Mouse (Mus musculus): Measurements from ENCODE around the gene Lsg1. TPM values are rescaled to one million over a fixed set of nuclear protein-coding genes. Genes with fewer than 3 reads are reported as not detected.
A peak's percentile ranks its signal among the peaks of the same experiment; 100 is the strongest.

Lsg1 gene
- polyA plus RNA-seq, 1 experiment from 2014 or later, result 52.2 TPM

DNA sequence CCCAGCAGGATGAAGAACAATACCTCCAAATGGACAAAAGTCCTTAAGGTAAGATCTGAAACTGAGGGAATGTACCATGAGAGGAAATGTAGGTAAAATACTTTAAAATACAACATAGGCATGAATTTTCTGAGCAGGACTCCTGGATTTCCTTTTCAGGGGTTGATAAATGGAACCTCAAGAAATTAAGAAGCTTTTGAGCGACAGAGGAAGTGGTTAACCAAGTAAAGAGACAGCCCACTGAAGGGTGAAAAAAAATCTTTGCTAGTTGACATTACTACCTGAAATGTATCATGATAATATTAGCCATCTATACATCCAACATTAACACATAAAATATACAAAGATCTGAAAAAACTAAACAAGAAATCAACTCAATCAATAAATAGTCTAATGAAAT is 52.3 kb downstream of the Lsg1 start:
- ATAC-seq (ENCODE audit: low read depth) (no peak), DNase-seq (ENCODE audit: low spot score) (no peak)
- no peak overlapping the region for H3K9ac ChIP-seq (ENCODE audit: low read depth, low read length)
- H3K27me3 ChIP-seq (replicated peaks; ENCODE audit: control insufficient read depth, insufficient read depth, low read length), result no peaks in the 10 kb centered on the region
- 92% methylated on average over 1 of the region's 1 CpGs for WGBS
- no peaks in the 10 kb centered on the region for H3K4me1 ChIP-seq (ENCODE audit: control insufficient read depth, insufficient read depth, low read length)
- no peak overlapping the region for H3K4me3 ChIP-seq (ENCODE audit: low read depth, low read length)
- H3K4me2 ChIP-seq (ENCODE audit: low read depth, low read length), result no peak overlapping the region
- H3K27ac ChIP-seq (replicated peaks; ENCODE audit: low read depth, low read length), result no peak overlapping the region
- peaks cover 7% of the 10 kb centered on the region; the same call in 1 of the 2 replicates for H3K36me3 ChIP-seq (ENCODE audit: control insufficient read depth, insufficient read depth, low read length)
- H3K9me3 ChIP-seq (ENCODE audit: control insufficient read depth, low read length), result no peaks in the 10 kb centered on the region

DNA sequence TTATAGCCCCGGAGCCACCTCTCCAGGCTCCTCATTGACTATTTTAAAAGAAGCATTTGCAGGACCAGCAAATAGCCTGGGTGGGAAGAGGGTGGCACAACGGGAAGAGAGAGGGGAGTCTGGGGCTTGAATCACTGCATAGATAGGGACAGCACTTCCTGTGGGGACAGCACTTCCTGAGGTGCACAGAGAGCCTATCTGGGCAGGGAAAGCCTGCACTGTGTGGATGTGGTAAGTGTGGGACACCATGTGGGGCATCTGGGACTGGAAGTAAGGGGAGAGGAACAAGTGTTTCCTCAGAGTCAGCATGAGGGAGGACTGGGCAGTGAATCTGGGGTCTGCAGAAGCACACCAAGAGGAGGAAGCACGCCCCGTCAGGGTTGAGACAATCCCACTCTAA is 53.8 kb downstream of the Lsg1 start:
- 73% methylated on average over 4 of the region's 4 CpGs for WGBS
- no peak for DNase-seq (ENCODE audit: low spot score)
- ATAC-seq (ENCODE audit: low read depth), result no peak
- Histone ChIP-seq H3K27ac (replicated peaks; ENCODE audit: low read depth, low read length) (no peak overlapping the region), H3K27me3 (replicated peaks; ENCODE audit: control insufficient read depth, insufficient read depth, low read length) (no peaks in the 10 kb centered on the region), H3K9ac (ENCODE audit: low read depth, low read length) (no peak overlapping the region), H3K4me2 (ENCODE audit: low read depth, low read length) (no peak overlapping the region), H3K4me3 (ENCODE audit: low read depth, low read length) (no peak overlapping the region), H3K9me3 (ENCODE audit: control insufficient read depth, low read length) (no peaks in the 10 kb centered on the region), H3K36me3 (ENCODE audit: control insufficient read depth, insufficient read depth, low read length) (peaks cover 15% of the 10 kb centered on the region; the same call in 1 of the 2 replicates), H3K4me1 (ENCODE audit: control insufficient read depth, insufficient read depth, low read length) (no peaks in the 10 kb centered on the region)

DNA sequence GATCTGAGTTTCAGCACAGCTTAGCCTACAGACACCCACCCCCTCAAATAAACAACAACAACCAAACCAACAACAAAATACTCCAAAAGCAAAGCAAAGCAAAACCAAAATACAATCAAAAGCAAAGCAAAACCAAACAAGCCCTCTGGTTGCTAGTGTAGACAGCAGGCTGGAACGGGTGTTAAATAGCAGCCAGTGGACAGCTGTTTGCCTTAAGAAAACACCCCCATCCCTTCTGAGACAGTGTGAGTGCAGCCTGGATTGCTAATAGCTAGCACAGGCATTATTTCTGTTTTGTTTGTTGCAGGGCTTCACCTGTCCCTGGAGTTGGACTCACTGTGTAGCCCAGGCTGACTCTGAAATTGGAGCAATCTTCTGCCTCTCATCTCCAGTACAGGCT is 54.5 kb downstream of the Lsg1 start:
- Histone ChIP-seq H3K4me2 (ENCODE audit: low read depth, low read length) (no peak overlapping the region), H3K9ac (ENCODE audit: low read depth, low read length) (no peak overlapping the region), H3K4me1 (ENCODE audit: control insufficient read depth, insufficient read depth, low read length) (no peaks in the 10 kb centered on the region), H3K27me3 (replicated peaks; ENCODE audit: control insufficient read depth, insufficient read depth, low read length) (no peaks in the 10 kb centered on the region), H3K36me3 (ENCODE audit: control insufficient read depth, insufficient read depth, low read length) (peaks cover 15% of the 10 kb centered on the region; the same call in 1 of the 2 replicates), H3K27ac (replicated peaks; ENCODE audit: low read depth, low read length) (no peak overlapping the region), H3K9me3 (ENCODE audit: control insufficient read depth, low read length) (no peaks in the 10 kb centered on the region), H3K4me3 (ENCODE audit: low read depth, low read length) (no peak overlapping the region)
- ATAC-seq (ENCODE audit: low read depth), result no peak
- DNase-seq (ENCODE audit: low spot score), result no peak
- 44% methylated on average over 1 of the region's 1 CpGs for WGBS

DNA sequence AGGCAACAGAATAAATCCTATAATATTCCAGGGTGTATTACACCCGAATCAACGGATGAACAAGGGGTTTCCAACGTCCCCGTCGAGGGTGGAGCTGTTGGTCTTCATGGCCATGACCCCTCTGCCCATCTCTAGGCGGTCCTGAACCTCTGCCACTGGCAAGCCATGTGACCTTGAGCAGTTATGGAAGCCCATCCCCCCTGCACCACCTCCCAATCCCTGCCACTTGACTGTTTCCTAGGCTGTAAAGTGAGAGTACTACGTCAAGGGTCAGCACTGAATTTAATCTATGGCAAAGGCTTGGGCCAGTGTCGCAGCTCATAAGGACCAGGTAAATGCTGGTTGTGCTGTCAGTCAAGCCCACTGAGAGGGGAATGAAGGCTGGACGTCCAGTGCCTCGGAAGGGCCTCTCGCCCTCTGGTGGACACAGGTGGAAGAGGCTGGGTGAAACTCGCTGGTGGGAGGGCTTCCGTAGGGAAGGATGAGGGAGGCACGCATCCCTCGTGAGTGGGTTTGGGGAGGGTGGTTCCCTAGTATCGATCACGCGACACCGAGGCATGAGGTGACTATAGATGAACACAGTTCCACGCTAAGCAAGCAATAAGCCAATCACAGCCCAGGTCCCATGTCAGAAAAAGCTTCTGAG is 55.5 kb downstream of the Lsg1 start:
- 29% methylated on average over 20 of the region's 20 CpGs for WGBS
- peak; percentile 38 for DNase-seq (ENCODE audit: low spot score)
- no peaks in the 10 kb centered on the region for H3K4me1 ChIP-seq (ENCODE audit: control insufficient read depth, insufficient read depth, low read length)
- H3K9ac ChIP-seq (ENCODE audit: low read depth, low read length), result no peak overlapping the region
- peak overlapping the region; percentile 27; the same call in 1 of the 2 replicates for H3K4me2 ChIP-seq (ENCODE audit: low read depth, low read length)
- H3K9me3 ChIP-seq (ENCODE audit: control insufficient read depth, low read length), result no peaks in the 10 kb centered on the region
- H3K27me3 ChIP-seq (replicated peaks; ENCODE audit: control insufficient read depth, insufficient read depth, low read length), result no peaks in the 10 kb centered on the region
- H3K4me3 ChIP-seq (ENCODE audit: low read depth, low read length), result no peak overlapping the region
- H3K36me3 ChIP-seq (ENCODE audit: control insufficient read depth, insufficient read depth, low read length), result peaks cover 15% of the 10 kb centered on the region; the same call in 1 of the 2 replicates
- ATAC-seq (ENCODE audit: low read depth), result 0 out of 2 replicates have a peak, but pooled peaks have one; percentile 34
- no peak overlapping the region for H3K27ac ChIP-seq (replicated peaks; ENCODE audit: low read depth, low read length)

DNA sequence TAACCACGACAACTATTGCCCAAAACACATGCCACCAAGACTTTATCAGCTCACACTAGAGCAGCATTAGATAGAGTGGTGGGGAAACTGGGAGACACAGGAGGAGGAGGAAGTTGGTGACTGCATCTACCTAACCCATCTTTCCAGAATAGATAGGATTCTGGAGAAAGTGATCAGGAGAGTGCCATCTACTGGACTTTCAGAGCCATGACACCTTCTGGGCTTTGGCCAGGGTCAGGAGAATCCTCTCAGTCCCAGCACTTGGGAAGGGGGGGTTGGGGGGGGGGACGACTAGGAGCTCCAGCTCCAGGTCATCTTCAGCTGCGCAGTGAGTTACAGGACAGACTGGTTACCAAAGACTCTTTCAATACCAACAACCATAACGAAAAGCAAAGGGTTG is 56.6 kb downstream of the Lsg1 start:
- Histone ChIP-seq H3K9me3 (ENCODE audit: control insufficient read depth, low read length) (no peaks in the 10 kb centered on the region), H3K9ac (ENCODE audit: low read depth, low read length) (no peak overlapping the region), H3K4me3 (ENCODE audit: low read depth, low read length) (no peak overlapping the region), H3K36me3 (ENCODE audit: control insufficient read depth, insufficient read depth, low read length) (peaks cover 15% of the 10 kb centered on the region; the same call in 1 of the 2 replicates), H3K27ac (replicated peaks; ENCODE audit: low read depth, low read length) (no peak overlapping the region), H3K4me1 (ENCODE audit: control insufficient read depth, insufficient read depth, low read length) (no peaks in the 10 kb centered on the region), H3K4me2 (ENCODE audit: low read depth, low read length) (no peak overlapping the region), H3K27me3 (replicated peaks; ENCODE audit: control insufficient read depth, insufficient read depth, low read length) (no peaks in the 10 kb centered on the region)
- DNase-seq (ENCODE audit: low spot score) (no peak), ATAC-seq (ENCODE audit: low read depth) (no peak)
- 54% methylated on average over 4 of the region's 4 CpGs for WGBS

DNA sequence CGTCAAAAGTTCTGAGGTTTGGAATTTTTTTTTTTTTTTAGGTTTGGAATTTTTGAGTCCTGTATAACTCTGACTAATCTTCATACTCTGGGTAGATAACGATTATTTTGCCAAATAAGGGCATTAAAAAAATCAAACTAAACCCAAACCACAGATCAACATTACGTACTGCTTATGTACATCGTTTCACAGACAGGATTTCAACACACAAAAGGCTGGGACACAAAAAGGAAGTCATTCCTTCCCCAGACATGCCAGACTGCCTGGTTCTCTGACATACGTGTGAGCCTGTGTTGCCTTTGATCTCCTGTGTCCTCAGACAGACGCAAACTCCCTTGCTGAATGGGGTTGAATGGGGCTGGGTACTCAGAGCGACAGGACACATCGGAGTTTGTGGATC is 59.0 kb downstream of the Lsg1 start:
- Histone ChIP-seq H3K9me3 (ENCODE audit: control insufficient read depth, low read length) (no peaks in the 10 kb centered on the region), H3K36me3 (ENCODE audit: control insufficient read depth, insufficient read depth, low read length) (peaks cover 20% of the 10 kb centered on the region; the same call in 1 of the 2 replicates), H3K27me3 (replicated peaks; ENCODE audit: control insufficient read depth, insufficient read depth, low read length) (no peaks in the 10 kb centered on the region), H3K4me3 (ENCODE audit: low read depth, low read length) (no peak overlapping the region), H3K9ac (ENCODE audit: low read depth, low read length) (no peak overlapping the region), H3K27ac (replicated peaks; ENCODE audit: low read depth, low read length) (no peak overlapping the region), H3K4me2 (ENCODE audit: low read depth, low read length) (no peak overlapping the region), H3K4me1 (ENCODE audit: control insufficient read depth, insufficient read depth, low read length) (no peaks in the 10 kb centered on the region)
- ATAC-seq (ENCODE audit: low read depth), result no peak
- WGBS, result 79% methylated on average over 8 of the region's 8 CpGs
- no peak for DNase-seq (ENCODE audit: low spot score)

DNA sequence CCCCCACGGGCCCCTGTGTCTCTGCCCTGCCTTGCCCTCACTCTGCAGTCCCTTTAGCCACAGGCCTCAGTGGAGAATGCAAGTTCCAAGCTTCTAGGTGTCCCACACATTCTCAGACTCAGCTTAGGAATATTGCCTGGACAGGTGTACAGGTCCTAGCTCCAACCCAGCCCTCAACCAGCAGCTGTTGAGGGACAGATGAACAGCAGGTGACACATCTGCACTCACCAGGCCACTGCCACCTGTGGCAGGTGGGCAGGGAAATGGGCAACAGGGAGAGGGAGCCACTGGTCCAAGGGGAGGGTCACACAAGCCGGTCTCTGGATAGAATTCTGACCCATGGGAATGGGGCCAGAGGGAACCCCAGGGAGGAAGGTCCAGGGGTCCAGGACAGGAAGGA is 59.5 kb downstream of the Lsg1 start:
- no peak overlapping the region for H3K9ac ChIP-seq (ENCODE audit: low read depth, low read length)
- no peak overlapping the region for H3K4me3 ChIP-seq (ENCODE audit: low read depth, low read length)
- ATAC-seq (ENCODE audit: low read depth), result no peak
- H3K4me1 ChIP-seq (ENCODE audit: control insufficient read depth, insufficient read depth, low read length), result no peaks in the 10 kb centered on the region
- H3K4me2 ChIP-seq (ENCODE audit: low read depth, low read length), result no peak overlapping the region
- H3K9me3 ChIP-seq (ENCODE audit: control insufficient read depth, low read length), result no peaks in the 10 kb centered on the region
- 66% methylated on average over 2 of the region's 2 CpGs for WGBS
- DNase-seq (ENCODE audit: low spot score), result no peak
- H3K27me3 ChIP-seq (replicated peaks; ENCODE audit: control insufficient read depth, insufficient read depth, low read length), result no peaks in the 10 kb centered on the region
- no peak overlapping the region for H3K27ac ChIP-seq (replicated peaks; ENCODE audit: low read depth, low read length)
- peaks cover 20% of the 10 kb centered on the region; the same call in 1 of the 2 replicates for H3K36me3 ChIP-seq (ENCODE audit: control insufficient read depth, insufficient read depth, low read length)

DNA sequence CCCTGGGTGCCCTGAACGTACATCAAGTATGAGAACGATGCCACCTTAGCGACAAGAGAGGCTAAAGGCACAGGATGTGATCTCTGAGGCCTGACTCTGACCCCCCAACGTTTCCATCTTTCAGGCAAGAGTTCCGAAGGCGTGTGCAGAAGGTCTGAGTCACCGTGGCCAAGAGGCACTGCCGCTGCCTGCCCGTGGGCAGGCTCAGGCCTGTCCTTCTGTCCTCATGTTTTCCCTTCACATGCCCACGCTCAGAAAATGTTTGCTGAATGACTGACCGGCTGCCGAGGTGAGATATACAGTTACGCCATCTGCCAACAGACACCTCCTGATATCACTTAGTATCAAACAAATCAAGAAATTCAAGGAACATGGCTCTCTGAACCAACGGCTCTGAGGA is 61.6 kb downstream of the Lsg1 start:
- Histone ChIP-seq H3K27me3 (replicated peaks; ENCODE audit: control insufficient read depth, insufficient read depth, low read length) (no peaks in the 10 kb centered on the region), H3K27ac (replicated peaks; ENCODE audit: low read depth, low read length) (no peak overlapping the region), H3K36me3 (ENCODE audit: control insufficient read depth, insufficient read depth, low read length) (peaks cover 24% of the 10 kb centered on the region), H3K9ac (ENCODE audit: low read depth, low read length) (no peak overlapping the region), H3K4me2 (ENCODE audit: low read depth, low read length) (no peak overlapping the region), H3K4me3 (ENCODE audit: low read depth, low read length) (no peak overlapping the region), H3K9me3 (ENCODE audit: control insufficient read depth, low read length) (no peaks in the 10 kb centered on the region), H3K4me1 (ENCODE audit: control insufficient read depth, insufficient read depth, low read length) (no peaks in the 10 kb centered on the region)
- WGBS, result 83% methylated on average over 14 of the region's 14 CpGs
- no peak for DNase-seq (ENCODE audit: low spot score)
- ATAC-seq (ENCODE audit: low read depth), result no peak

DNA sequence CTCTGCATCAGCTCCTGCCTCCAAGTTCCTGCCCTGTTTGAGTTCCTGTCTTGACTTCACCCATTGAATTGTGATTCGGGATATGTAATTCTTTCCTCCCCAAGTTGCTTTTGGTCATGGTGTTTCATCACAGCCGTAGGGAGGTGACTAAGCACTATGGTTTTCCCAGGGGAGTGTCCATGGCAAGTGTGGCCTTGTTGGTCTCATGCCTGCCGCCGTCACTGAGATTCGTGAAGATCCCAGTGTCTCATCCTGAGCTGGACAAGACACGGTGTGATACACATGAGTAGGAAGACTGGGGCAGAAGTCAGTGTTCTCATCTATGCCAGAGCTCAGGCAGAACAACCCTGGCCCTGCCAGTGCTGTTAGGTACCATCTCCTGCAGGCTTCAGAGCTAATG is 62.9 kb downstream of the Lsg1 start:
- no peak for ATAC-seq (ENCODE audit: low read depth)
- WGBS, result 92% methylated on average over 6 of the region's 6 CpGs
- no peak overlapping the region for H3K9ac ChIP-seq (ENCODE audit: low read depth, low read length)

More for the DNA sequence above, 62.9 kb downstream of the Lsg1 start:
- H3K36me3 ChIP-seq (ENCODE audit: control insufficient read depth, insufficient read depth, low read length), result peaks cover 22% of the 10 kb centered on the region
- no peaks in the 10 kb centered on the region for H3K27me3 ChIP-seq (replicated peaks; ENCODE audit: control insufficient read depth, insufficient read depth, low read length)
- H3K4me2 ChIP-seq (ENCODE audit: low read depth, low read length), result no peak overlapping the region
- DNase-seq (ENCODE audit: low spot score), result no peak
- H3K27ac ChIP-seq (replicated peaks; ENCODE audit: low read depth, low read length), result no peak overlapping the region
- H3K4me1 ChIP-seq (ENCODE audit: control insufficient read depth, insufficient read depth, low read length), result no peaks in the 10 kb centered on the region
- H3K9me3 ChIP-seq (ENCODE audit: control insufficient read depth, low read length), result no peaks in the 10 kb centered on the region
- no peak overlapping the region for H3K4me3 ChIP-seq (ENCODE audit: low read depth, low read length)

All from embryonic facial prominence, embryonic 14.5 days (tissue).